Mouse (Mus musculus) adrenal gland, postnatal 25 days (tissue): Measurements from ENCODE around the gene Add3. TPM values are rescaled to one million over a fixed set of nuclear protein-coding genes. Genes with fewer than 3 reads are reported as not detected.

Experiments
- DNase-seq: peaks from one replicate; pipeline ENCODE4 v3.0.0; 2021; ENCODE audit warnings: mixed read lengths
- total RNA-seq: library from RNA; stranded (reverse); gene quantifications from 2 replicates; pipeline ENCODE4 v1.2.3, GENCODE M21; 2021

Gene Add3
- total RNA-seq, 1 experiment from 2014 or later, result 51.8 TPM

DNA sequence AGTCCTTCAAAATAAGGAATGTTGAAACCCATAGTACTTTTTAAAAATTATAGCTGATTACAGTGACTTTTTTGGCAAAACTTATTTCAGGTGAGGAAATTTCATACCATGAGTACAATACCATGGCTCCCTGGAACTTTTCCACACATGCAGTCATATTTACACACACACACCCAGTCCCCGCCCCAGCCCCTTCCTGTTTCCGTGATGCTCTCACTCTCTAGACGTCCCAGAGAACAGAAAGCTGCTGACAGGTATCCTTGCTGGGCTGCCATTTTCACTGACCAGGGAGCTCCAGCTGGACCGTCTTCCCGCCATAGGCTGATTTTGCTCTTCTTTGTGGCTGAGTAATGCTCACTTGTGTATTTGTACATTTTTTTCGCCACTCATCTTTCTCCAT, 101.6 kb downstream of the Add3 start:
- no peak for DNase-seq

DNA sequence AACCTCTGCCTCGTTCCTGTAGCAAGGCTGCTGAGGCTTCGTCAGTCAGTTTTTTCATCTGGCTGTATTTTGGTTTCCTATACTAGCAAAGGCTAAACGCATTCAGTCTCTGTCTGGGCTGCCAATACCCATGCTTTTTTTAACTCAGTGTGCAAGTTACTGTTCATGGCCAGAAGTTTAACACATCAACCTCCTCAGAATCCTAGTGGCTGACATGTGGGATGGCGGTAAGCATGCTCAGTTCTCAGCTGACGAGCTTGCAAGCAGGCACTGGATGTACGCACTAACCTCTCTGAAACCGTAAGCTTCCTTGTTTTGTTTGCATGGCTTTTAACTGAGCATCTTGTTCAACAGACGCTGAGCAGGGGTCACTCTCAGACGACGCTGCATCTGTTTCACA, 103.7 kb downstream of the Add3 start:
- DNase-seq, result no peak

DNA sequence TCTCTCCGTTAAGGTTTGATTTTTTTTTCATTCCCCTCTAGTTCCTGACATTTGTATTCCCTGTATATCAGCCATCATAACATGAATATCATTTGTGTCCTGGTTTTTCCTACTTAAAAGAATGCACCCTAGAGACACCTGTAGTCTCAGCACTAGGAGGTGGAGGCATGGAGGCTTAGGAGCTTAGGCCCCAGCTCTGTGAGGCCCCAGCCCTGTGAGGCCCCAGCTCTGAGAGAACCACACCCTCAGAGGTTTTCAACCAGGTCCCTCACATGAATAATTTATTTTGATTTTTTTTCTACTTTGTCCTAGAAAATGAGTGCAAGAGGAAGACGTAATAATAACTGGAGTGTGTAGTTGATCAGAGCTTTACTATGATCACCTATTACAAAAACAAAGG, 107.3 kb downstream of the Add3 start:
- no peak for DNase-seq

DNA sequence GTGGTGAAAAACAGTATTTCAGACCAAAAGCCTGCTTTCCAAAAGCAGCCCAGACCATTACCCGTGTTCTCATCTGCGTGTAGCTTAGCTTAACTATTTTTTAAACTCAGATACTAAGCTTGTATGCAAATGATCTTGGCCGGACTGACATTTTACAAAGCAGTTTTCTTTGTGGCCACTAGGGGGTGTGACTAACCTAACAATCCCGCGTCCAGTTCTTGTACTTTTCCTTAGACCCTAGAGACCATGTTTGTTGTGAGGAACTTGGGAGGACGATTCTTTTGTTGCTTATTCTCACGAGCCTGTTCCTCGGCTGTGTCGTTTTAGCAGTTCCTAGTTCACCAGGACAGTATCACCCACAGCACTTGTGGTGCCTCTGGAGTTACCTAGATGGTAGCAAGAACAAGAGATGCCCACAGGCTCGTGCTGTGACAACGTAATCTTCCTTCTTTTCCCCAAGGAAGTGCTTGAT, 107.8 kb downstream of the Add3 start:
- no peak for DNase-seq

DNA sequence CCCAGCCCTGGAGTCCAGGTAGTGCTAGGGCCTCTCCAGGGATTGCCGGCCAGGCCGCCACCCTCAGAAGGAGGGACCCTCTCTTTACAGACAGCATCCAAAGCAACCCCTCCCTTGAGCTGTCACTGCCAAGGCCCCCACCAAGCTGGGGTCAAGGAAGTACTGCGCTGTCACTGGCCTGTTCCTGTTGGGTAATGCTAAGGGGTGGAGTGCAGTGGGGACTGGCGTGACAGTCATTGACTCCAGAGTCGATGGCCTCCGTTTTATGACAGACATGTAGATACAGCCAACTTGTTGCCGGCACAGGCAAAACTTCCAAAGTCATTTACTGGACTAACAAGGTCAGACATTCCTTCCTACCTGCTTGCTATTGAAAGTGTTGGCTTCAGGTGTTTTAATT, 110.8 kb downstream of the Add3 start:
- no peak for DNase-seq

DNA sequence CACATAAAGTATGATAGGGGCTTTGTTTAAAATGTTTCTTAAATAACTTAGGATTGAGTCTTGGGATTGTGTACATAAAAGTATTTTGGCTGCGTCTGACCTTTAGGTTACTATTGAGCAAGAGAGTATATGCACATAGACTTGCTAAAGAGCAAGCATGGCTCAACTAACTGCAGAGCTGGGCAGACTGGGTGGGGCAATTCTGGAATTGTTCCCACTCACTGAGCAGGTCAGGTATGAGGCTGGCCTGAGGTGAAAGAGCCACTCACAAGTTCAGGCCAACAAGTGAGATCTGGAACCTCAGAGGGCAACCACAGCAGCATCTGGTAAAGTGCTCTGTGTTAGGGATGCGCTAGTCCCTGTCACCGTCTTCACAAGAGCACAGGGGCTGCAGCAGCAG, 111.4 kb downstream of the Add3 start:
- no peak for DNase-seq

DNA sequence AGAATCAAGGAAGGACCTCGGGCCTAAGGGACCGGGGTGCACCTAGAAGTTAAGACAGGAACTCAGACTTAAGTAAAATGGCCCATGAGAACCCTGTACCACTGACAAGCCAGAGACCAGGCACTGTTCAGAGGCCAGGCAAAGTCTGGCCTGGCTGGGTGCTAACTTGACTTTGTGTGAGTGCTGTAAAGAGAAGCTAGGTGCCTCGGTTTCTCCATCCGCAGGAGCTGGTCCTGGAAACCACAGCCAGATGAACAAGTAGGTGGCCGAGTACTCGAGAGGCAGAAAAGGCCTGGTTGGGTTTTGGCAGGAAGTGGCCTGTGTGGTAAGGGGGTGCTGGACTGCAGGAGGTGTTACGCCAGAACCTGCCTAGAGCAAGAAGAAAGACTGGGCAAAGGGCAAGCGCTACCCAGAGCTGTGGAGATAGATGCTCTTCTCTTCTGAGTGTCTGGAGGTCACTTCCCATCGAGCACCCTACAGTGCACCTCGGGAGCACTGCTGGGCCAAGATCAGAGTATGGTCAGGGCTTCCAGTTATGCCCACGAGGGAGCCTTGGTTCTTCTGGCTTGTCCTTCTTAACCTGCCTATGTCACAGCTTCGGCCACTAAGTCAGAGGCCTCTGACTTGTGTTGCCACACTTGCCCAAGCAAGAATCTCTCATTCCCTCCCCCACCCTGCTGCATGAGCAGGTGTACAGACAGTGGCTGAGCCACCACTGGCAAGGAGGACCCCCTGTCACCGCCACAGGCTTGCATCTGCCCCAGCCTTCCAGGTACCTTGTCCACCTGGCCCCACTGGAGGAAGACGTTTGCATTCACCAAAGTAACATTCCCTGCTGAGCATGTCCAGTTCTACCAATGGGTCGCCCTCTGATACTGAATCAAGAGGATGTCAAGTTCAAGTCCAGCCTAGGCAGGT, 112.1 kb downstream of the Add3 start:
- DNase-seq, result no peak

DNA sequence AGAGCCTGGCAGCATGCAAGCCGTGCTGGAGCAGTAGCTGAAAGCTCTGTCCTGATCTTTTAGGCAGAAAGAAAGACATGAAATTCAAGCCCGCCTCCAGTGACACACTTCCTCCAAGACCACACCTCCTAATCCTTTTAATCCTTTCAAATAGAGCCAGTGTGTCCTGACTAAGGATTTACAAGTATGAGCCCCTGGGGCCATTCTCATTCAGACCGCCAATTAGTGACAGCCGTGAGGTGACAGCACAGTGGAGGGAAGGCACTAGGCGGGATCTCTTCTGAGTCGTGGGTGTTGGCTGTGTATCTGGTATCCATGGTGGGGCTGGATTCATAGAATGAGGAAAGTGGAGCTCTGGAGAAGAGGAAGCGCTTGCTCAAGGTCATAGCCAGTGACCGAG, 116.1 kb downstream of the Add3 start:
- no peak for DNase-seq

DNA sequence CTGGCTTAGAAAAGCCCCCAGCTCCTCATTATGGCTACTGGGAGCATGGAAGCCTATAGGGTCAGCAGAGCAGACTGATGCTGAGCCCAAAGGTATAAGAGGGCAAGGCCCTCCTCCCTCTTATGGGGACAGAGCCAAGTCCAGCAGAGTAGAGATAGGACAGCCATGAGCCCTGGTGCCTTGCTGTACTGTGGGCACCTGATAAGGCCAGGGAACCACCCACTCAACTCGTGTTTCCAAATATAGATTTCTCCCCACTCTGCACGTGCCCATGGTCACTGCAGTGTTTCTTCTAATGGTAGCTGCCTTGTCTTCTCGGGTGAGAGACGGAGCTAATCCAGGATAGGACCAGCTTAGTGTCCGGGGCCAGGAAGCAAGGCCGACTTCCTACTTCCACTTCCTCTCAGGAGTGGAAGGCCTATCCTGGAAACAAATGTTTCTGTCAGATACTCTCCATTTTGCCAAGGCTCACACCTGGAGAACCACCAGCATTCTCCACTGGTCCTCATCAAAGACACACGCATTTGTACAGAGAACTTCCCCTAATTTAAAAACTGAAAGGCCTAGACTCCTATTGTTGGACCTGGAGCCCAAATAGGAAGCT, 116.8 kb downstream of the Add3 start:
- no peak for DNase-seq

DNA sequence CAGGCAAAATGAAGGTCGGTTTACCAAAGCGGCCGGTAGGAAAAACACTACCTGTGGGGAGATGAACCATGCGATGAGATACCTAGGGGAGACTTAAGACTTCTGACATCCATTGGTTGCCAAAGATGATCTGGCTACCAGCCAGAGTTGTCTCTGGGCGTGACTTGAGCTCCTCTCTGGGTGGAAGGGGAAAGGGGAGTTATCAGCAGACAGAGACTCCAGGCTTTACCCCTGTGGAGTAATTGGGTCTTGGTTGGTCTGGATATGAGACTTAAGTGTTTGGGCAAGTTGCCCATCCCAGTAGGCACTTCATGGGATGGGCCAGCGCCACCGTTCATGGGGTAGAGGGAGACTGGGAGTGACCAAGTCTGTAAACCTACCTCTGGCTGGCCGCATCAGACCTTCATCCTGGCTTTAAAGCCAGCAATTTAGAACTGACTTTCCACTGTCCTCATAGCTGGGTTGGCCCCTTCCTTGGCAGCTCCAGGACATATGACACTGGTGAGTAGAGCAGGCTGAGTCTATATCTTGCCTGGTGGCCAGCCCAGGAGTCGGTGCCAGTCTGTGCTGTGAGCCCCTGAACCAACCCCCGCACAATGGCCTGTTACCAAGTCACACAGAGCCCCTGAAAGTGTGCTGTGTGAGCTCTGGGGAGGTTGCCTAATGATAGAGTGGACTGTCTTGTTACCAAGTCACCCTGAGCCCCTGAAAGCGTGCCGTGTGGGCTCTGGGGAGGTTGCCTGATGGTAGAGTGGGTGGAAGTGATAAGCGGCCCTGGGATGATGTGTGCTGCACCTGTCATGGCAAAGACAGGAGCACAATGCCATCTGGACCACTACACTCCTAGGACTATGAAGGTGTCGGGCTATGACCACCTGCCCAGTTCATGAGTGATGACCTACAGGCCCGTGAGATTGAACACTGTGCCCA, 117.7 kb downstream of the Add3 start:
- DNase-seq, result no peak

DNA sequence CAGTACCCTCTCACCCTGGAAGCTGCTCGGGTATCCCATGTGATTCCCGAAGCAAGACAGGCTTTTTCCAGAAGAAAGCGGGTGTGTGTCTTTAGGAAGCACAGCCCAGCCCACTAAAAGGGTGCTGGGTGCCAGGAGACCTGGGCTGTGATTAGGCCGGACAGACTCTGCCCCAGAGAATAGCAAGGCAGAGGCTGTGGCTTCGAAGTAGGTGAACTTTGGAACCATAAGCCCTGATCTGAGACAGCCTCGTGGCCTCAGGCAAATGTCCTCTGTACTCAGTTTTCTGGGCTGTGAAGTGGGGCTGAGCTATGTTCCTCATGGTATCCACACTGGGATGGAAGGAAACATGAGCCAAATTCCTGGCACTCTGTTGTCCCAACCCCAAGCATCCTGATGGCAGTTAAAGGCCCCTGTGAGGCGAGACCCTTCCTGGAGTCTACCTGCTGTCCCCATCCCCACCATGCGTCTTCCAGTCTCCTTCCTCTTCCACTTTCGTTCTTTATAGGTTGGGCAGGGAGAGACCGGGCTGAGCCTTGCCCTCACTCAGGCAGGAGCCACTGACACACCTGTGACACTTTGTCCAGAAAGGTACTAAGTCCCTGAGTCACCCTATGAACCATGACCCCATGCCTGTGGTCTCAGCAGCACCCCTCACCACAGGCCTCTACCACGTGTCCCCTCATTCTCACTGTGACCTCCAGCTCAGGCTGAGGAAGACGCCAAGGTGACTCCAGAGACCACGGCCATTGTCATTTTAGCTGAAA, 118.7 kb downstream of the Add3 start:
- DNase-seq, result no peak

DNA sequence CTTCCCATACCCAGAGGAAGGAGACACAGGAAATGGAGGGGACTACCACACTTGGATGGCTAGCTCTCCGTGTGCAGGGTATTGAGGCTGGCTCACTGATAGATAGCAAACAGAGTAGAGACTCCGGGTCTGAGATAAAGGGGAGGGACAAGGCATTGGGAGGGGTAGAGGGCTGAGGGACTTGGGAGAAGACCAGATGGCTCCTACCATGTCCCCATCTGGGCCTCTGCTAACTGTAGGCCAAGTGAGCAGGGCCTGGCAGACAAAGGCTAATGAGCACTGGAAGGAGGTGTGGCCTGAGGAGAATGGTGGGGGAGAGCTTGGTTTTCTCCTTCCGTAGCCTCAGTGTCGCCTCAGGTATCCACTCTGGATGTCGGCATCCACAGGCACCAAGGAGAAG, 119.3 kb downstream of the Add3 start:
- DNase-seq, result no peak

DNA sequence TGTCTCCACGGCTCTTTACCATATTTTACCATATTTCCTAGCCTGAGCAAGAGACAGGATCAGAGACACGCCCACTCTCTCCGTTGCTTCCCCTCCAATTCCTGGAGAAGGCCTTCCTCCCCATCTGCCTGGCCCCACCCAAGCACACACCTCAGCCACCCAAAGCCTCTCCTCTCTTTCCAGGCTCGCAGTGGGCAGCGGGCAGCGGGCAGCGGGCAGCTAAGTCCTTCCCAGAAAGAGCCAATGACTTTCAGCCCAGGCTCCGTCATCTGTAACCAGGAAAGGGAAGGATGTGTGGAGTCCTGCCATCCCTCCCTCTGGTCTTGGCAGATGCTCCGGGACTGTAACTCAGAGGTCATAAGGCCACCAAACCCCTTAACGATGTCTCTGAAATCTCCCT, 120.0 kb downstream of the Add3 start:
- DNase-seq, result no peak

DNA sequence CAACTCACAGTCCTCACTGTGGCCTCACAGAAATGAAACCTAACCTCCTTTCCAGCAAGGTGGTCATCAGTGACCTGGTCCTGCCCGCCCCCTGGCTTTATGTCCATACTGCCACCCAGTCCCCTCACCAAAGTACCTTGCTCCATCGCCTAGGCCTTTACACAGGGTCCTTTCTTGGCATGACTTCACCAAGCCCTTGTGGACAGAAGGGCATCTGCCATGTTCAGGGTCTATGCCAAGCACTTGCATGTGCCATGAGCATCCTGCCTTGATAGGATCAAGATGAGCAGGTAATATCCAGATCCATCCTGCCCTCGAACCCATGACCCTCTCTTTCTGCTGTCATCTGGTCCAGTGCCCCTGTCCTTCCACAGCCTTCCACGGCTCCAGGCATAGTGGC, 120.6 kb downstream of the Add3 start:
- DNase-seq, result no peak

DNA sequence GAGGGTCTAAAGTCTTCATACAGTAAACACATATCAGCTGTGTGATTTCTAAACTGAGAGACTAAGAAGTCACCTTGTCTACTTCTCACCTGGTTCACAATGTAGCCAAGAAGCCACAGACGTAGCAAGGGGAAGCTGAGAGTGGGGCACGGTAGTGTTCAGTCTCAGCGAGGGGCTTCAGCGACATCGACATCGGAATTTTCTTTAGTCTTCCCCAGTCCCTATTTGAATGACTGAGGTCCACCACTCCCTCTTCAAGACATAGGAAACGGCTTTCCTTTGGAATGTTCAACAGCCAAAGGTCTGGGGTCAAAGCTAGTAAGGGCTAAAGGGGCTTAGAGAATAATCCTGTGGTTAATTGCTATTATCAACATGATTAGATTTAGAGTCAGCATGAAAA, 121.8 kb downstream of the Add3 start:
- DNase-seq, result no peak

DNA sequence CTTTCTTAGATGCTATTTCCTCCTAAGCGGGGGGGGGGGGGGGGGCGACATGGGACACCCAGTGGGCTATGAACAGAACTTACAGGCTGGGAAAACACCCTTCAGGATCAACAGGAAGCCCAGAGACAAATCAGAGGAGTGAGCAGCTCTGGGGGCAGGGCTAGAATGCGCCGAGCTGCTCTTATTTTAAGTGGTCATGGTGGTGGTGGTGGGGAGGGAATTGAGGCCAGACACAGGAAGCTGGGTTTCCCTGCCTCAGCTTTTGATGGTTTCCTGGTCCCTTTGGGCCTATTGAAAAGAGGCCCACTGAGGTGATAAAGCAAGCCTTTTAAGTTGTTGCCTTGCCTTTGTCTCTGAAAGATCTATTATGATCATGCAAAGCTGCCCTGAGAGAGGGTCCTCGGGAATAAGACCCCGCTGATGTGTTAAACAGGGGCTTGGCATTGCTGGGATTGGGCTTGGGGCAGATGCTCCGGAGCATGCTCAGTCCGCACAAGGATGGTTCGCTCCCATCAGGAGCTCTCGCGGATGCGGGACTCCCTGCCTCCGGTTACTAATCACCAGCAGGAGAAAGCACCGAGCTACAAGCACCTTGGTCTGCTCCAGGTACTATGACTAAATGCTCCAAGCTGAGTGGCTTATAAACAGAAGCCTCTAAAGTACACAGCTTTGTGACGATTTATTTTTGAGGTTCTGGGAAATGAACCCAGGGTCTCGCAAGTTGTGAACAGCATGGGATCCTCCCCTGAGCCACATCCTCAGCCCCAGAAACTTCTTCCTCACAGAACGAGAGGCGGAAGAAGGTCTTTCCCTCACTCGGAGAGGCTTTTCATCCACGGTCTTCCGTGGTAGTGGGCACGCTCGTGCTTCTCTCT, 123.9 kb downstream of the Add3 start:
- no peak for DNase-seq

DNA sequence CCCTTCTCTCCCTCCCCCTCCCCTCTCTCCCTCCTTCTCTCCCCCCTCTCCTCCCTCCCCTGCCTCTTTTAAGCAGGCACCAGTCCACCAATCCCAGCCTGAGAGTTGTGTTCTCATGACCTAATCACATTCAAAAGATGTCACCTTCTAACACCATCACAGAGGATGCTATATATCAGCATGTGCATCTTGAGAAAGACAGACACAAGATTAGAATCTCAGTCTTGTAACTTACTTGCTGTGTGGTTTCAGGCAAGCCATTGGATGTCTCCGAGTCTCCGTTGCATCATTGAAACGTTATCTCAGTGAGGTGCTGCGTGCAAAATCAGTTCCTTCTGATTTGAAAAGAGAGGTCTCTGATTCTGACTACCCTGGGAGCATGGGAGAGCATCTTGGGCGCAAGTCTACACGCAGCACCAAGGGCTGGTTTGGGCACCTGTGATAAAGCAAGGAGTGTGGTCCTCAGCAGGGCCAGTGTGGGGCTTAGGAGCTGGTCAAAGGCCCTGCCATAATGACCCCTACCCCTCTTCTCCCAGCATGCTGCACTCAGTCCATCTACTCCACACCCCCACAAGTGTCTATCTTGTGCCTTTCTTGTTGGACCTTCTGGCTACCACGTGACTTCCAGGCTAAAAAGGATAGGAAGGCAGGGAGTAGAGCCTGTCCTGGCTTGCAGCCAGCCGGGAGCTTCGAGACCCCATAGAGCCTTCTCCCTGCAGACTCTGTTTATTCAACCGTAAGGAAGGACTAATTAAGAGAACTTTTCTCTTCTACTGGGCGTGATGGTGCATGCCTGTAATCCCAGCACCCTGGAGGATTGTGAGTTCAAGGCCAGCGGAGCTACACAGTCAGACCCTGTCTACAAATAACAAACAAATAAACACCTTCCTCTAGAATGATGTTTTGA, 124.8 kb downstream of the Add3 start:
- no peak for DNase-seq

DNA sequence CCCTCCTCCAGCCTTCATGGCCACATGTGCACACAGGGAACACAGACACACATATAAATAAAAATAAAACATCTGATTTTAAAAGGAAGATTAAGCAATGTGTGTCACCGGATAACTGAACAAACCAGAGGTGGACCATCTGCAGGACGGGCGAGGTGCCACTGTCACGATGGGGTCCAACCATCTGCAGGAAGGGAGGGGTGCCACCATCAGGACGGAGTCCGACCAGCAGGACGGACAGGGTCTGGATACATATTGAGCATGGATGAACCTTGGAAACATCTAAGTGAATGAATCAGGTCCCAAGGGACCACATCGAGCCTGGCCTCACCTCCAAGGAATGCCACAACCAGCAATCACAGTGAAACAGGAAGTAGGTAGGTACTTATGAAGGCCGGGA, 127.1 kb downstream of the Add3 start:
- DNase-seq, result no peak

DNA sequence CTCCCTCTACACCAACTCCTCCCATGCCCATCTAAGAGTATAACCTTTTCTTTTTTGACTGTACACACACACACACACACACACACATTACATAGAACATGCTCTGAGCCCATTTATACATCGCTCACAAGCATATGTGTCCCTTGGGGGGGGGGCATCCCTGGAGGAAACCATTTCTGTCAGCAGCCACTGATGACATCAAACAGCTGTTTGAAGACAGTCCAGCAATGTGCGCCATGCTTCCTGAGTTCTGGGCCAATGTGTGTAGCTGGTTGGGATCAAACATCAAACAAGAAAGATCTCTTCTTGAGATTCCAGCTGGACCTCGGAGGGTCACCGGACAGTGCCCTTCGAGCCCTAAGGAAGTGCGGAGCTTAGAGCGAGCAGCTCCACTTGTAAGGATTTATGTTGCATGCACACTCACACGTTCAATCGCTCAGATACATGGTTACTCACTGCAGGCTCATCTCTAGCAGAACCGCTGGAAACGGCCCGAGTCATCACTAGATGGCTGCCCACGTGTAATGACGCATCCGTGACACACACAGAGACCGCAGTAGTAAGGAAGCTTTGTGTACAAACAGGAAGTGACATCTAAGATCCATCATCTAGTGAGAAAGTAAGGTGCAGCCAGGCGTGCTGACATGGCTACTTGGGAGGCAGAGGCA, 132.9 kb downstream of the Add3 start:
- no peak for DNase-seq
